Mouse (Mus musculus): ENCODE measurements around the gene St8sia1. TPM values are rescaled to one million over a fixed set of nuclear protein-coding genes. Genes with fewer than 3 reads are reported as not detected.

The St8sia1 gene
- polyA plus RNA-seq, 1 experiment = 0.26 TPM

DNA sequence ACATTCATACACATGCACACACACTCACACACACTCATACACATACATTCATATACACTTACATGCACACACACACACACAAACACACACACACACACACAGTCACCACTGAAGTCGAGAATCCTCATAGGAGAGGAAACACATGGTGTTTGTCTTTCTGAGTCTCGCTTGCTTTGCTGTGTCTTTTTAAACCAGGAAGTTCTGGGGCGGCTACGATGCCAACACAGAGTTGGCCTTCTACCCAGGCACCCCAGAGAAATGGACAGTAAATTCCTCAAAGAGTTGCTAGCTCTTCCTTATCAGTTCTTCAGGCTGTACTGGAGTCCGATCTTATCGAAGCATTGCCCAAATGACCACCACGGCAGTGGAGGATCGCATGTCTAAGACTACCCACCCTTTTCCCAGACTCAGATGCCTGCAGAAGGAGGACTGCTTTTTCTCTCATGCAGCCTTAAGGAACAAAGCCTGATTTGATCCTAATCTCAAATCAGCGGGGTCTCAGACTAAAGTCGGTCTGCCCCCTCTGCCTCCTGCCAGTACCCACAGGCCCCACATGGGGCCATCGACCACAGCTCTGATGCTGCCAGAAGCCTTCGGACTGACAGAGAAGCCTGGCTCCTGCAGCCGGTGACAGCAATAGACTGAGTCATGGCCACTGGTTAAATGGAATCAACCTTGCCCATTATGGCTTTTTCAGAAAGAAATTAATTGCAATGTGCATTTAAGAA, 171.8 kb downstream of the St8sia1 start:
- H3K4me1 ChIP-seq (ENCODE audit: control insufficient read depth, insufficient read depth, low read length) = no peaks in the 10 kb centered on the region; the same call in 1 of the 2 replicates
- no peak for DNase-seq
- 36% methylated on average over 13 of the region's 13 CpGs for WGBS
- no peak for TF ChIP-seq CTCF (IDR thresholded peaks at IDR 0.05; ENCODE audit: insufficient read depth, low read length)
- no peak for TF ChIP-seq POLR2A (IDR thresholded peaks at IDR 0.05; ENCODE audit: borderline replicate concordance, extremely low read depth, low read depth, low read length)
- no peak overlapping the region for H3K4me3 ChIP-seq (replicated peaks; ENCODE audit: extremely low read depth, low read depth, low read length)

DNA sequence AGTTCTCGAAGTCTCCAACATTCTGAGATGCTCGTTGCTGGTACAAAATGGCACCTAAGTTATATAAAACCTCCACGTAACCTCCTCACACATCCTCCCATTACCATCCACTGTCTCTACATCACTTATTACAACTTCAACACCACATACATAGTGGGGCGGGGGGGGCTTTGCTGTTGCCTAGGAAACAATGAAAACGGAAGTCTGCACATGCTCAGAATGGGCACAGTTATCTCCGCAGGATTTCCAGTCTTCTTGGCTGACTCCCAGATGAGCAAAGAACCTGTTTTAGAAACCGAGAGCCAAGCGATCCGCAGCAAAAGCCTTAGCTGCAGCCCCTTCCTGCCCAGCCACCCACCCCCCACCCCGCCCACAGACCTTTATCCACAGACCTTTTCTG, 174.5 kb downstream of the St8sia1 start:
- H3K4me1 ChIP-seq (ENCODE audit: control insufficient read depth, insufficient read depth, low read length) = no peaks in the 10 kb centered on the region
- TF ChIP-seq POLR2A (IDR thresholded peaks at IDR 0.05; ENCODE audit: borderline replicate concordance, extremely low read depth, low read depth, low read length) (no peak), CTCF (IDR thresholded peaks at IDR 0.05; ENCODE audit: insufficient read depth, low read length) (no peak)
- H3K4me3 ChIP-seq (replicated peaks; ENCODE audit: extremely low read depth, low read depth, low read length) = no peak overlapping the region
- WGBS = 82% methylated on average over 10 of the region's 10 CpGs
- DNase-seq = no peak

DNA sequence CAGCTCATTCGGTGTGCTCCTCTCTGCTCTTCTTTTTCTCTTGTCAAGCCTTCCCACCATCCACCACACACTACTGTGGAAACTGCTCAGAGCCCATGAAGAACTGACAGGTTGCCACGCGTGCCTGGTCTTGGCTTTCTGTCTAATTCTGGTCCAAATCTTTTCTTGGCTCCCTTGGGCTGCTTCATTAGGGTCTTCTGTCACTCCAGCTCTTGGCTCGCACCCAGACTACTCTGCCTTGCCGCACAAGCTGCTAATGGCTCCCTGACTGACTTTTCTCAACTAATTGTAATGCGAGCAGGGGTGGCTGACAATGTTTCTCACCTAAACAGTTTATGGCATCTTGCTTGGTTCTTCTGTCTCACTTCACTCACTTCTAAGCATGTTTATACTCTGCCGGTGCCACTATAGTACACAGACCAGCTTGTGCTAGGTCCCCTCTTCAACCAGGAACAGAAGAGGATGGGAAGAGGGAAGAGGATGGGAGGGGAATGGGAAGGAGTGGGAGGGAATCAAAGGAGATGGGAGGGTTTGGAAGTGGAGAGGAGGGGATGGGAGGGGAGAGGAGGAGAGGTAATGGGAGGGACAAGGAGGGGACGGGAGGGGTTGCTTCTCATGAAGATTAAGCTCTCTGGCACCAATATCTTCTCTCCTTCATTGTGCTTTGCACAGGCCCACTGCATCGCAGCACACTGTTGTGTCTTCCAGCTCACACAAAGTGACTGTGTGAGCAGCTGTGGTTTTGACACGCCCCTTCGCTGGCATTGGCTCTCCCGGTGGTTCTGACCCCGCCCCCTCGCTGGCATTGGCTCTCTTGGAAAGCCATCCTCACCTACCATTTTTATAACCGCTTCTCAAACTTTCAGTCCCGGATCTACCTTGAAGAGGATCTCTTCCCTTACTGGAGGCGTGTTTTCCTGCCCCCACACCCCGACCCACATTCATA, 175.9 kb downstream of the St8sia1 start:
- Histone ChIP-seq H3K4me3 (replicated peaks; ENCODE audit: extremely low read depth, low read depth, low read length) (peak overlapping the region; percentile 3), H3K4me1 (ENCODE audit: control insufficient read depth, insufficient read depth, low read length) (no peaks in the 10 kb centered on the region)
- WGBS = 47% methylated on average over 18 of the region's 18 CpGs
- peak; percentile 26 for DNase-seq
- TF ChIP-seq POLR2A (IDR thresholded peaks at IDR 0.05; ENCODE audit: borderline replicate concordance, extremely low read depth, low read depth, low read length) (no peak), CTCF (IDR thresholded peaks at IDR 0.05; ENCODE audit: insufficient read depth, low read length) (no peak)

DNA sequence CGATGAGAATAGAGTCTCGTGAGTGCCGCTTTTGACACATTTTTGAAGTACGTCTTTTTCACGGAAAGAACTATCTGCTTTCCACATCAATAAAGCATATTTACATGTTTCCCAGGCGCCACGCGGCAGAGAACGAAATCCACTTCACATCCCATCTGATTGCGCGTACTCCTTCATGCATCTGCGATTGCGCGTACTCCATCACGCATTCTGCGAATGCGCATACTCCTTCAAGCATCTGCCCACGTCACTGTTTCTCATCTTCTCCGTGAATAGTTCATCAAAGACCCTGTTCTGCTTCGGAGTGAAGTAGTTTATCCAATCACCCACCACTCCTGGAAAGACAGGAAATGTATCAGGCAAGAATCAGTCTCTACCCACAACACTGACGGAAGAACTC, 178.1 kb downstream of the St8sia1 start:
- Histone ChIP-seq H3K4me3 (replicated peaks; ENCODE audit: extremely low read depth, low read depth, low read length) (no peak overlapping the region), H3K4me1 (ENCODE audit: control insufficient read depth, insufficient read depth, low read length) (no peaks in the 10 kb centered on the region)
- 81% methylated on average over 21 of the region's 21 CpGs for WGBS
- DNase-seq = no peak
- TF ChIP-seq POLR2A (IDR thresholded peaks at IDR 0.05; ENCODE audit: borderline replicate concordance, extremely low read depth, low read depth, low read length) (no peak), CTCF (IDR thresholded peaks at IDR 0.05; ENCODE audit: insufficient read depth, low read length) (no peak)

DNA sequence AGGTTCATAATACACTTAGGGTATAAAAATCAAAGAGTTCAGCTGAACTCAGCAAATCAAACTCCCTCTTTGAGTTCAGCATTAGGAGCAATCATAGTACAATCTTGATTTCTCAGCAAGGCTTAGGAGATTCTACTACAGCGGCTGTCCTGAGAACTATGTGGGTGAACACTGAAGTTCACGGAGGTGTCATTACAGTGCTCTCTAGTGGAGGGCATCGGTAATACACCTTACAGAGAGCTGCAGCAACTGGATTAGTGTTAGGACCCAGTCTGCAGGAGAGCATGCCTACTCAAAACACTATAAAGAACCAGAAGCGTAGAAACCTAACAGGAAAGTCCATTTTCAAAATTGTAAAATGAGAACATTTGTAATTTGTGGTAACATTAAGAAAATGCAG, 178.9 kb downstream of the St8sia1 start:
- Histone ChIP-seq H3K4me1 (ENCODE audit: control insufficient read depth, insufficient read depth, low read length) (no peaks in the 10 kb centered on the region), H3K4me3 (replicated peaks; ENCODE audit: extremely low read depth, low read depth, low read length) (no peak overlapping the region)
- WGBS = 29% methylated on average over 4 of the region's 4 CpGs
- DNase-seq = peak; percentile 27
- TF ChIP-seq CTCF (IDR thresholded peaks at IDR 0.05; ENCODE audit: insufficient read depth, low read length) (peak; percentile 26; the same call in 1 of the 2 replicates), POLR2A (IDR thresholded peaks at IDR 0.05; ENCODE audit: borderline replicate concordance, extremely low read depth, low read depth, low read length) (no peak)

DNA sequence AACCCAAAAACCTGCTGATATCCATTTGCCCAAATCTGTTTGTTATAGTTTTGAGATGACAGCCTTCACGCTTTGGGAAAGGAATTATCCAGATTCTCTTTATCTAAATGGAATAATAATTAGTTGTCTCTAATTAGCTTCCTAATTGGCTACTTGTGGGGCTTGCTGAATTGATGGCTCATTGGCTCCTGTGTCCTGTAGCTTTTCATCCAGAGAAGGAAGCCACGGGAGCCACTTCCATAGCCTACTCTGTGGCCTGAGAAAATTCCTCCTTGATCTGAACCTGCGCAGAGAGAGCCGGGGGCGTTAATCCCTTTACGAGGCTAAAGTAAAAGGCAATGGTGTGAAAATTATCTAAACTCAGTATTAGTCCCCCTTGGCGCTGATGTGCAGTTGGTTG, 183.0 kb downstream of the St8sia1 start:
- H3K4me3 ChIP-seq (replicated peaks; ENCODE audit: extremely low read depth, low read depth, low read length) = no peak overlapping the region
- DNase-seq = no peak
- 82% methylated on average over 7 of the region's 7 CpGs for WGBS
- H3K4me1 ChIP-seq (ENCODE audit: control insufficient read depth, insufficient read depth, low read length) = no peaks in the 10 kb centered on the region
- TF ChIP-seq CTCF (IDR thresholded peaks at IDR 0.05; ENCODE audit: insufficient read depth, low read length) (no peak), POLR2A (IDR thresholded peaks at IDR 0.05; ENCODE audit: borderline replicate concordance, extremely low read depth, low read depth, low read length) (no peak)

DNA sequence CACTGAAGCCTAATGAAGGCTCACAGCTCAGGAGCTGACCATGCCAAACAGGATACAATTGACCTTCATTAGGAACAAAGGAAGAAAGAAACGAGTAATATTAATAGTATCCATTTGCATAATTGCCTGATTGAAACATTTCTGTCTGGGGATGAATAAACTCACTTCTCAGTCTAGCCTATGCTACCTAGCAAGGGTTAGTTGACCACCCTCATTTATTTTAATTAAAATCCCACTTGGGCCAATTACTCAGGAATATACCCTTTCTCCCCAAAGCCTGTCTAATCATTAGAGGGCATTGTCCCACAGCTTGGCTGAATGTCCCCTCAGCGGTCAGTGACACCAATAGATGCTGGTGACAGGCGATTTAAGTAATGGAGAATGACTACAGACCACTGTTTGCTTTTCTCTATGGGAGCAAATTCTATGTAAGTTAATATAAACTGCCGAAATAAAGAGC, 183.6 kb downstream of the St8sia1 start:
- Histone ChIP-seq H3K4me1 (ENCODE audit: control insufficient read depth, insufficient read depth, low read length) (no peaks in the 10 kb centered on the region), H3K4me3 (replicated peaks; ENCODE audit: extremely low read depth, low read depth, low read length) (no peak overlapping the region)
- WGBS = 82% methylated on average over 4 of the region's 4 CpGs
- no peak for DNase-seq
- TF ChIP-seq POLR2A (IDR thresholded peaks at IDR 0.05; ENCODE audit: borderline replicate concordance, extremely low read depth, low read depth, low read length) (no peak), CTCF (IDR thresholded peaks at IDR 0.05; ENCODE audit: insufficient read depth, low read length) (no peak)

DNA sequence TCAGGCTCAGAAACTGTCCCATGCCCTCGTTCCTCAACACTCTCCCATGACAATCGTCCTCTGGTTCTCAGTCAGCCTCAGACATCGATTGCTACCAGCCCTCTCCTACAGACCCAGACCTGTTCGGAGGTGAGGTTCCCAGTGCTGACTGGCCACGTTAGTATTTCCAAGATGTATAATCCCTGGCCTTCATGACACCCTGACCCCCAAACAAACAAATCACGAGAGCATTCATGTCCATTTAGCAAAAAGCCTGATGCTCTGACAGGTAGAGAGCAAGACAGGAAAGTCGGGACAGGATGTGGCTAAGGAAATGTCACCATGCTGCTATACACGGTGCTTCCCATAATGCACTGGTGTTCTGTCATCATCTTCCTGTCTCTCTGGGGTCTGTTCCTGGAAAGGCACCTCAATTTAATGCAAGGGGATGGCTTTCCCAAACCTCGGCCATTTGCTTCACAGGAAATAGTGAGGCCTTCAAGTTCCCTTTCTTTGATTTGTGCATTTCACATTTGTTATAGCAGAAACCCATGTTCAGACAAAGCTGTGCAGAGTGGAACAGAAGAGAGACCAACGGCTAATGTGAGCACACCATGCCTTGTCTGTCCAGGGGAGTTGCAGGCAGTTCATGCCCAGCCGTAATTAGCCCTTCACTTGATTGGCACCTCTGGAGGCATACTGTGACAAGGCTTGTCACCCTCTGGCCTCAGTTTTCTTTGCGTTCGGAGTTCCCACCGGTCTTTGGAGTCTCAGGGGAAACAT, 184.3 kb downstream of the St8sia1 start:
- H3K4me3 ChIP-seq (replicated peaks; ENCODE audit: extremely low read depth, low read depth, low read length) = no peak overlapping the region
- WGBS = 61% methylated on average over 14 of the region's 14 CpGs
- TF ChIP-seq POLR2A (IDR thresholded peaks at IDR 0.05; ENCODE audit: borderline replicate concordance, extremely low read depth, low read depth, low read length) = no peak
- TF ChIP-seq CTCF (IDR thresholded peaks at IDR 0.05; ENCODE audit: insufficient read depth, low read length) = no peak
- H3K4me1 ChIP-seq (ENCODE audit: control insufficient read depth, insufficient read depth, low read length) = no peaks in the 10 kb centered on the region
- no peak for DNase-seq

Data from lung, adult 2 months (tissue).